Mouse (Mus musculus): ENCODE data around the gene Olfr1353. TPM values are rescaled to one million over a fixed set of nuclear protein-coding genes. Genes with fewer than 3 reads are reported as not detected.
"Not testable (repeated sequence)": the region's sequence is repeated elsewhere in the genome, so short reads cannot be mapped to it uniquely, and the experiment has no call there.

The Olfr1353 gene
- polyA plus RNA-seq (2014; fragmentation: Nextera tagmentation; extraction: Ambion mirVana), result not detected in 2 replicates

- not testable (repeated sequence) for H3K36me3 ChIP-seq (replicated peaks; ENCODE audit: control insufficient read depth, insufficient read depth, low read depth, low read length); H3K4me2 ChIP-seq (ENCODE audit: low read depth, low read length); H3K9me3 ChIP-seq (replicated peaks; ENCODE audit: control insufficient read depth, low read length); H3K27me3 ChIP-seq (ENCODE audit: control insufficient read depth, insufficient read depth, low read length); H3K4me3 ChIP-seq (ENCODE audit: low read depth, low read length); H3K9ac ChIP-seq (replicated peaks; ENCODE audit: low read length); DNase-seq (ENCODE audit: low spot score); ATAC-seq (replicated peaks; ENCODE audit: insufficient number of reproducible peaks, low FRiP score, low TSS enrichment, low read depth); H3K4me1 ChIP-seq (ENCODE audit: control insufficient read depth, insufficient read depth, low read length); H3K27ac ChIP-seq (replicated peaks; ENCODE audit: low read depth, low read length)
These were observed at the start of gene Olfr1353 for GRCm38 (mm10) chr10:78963009-78963408. Gene Olfr1353 (plus strand): TSS chr10:78963309.

DNA sequence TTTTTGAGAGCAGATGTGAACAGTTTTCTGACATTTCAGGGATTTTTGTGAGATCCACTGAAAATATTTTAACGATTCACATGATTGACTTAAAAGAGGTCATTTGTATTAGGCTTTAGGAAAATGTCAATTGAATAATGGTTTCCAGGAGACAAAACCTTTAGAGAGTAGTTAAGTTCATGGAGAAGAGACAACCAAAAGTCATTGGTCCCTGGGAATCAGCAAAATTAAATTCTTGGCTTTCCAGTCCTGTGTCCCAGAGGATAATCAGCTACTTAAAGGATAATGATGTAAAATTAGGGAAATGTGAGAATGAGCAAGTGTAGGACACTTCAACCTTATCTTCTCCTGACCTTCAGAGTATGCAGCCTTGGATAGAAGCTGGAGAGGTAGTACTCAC is 12.8 kb upstream of the Olfr1353 start, which contains the start of gene Olfr8:
TSS of gene Olfr8 (plus strand) at position 301 of the 400 bp plus-strand sequence.
- DNase-seq (ENCODE audit: low spot score); H3K4me1 ChIP-seq (ENCODE audit: control insufficient read depth, insufficient read depth, low read length); H3K27me3 ChIP-seq (ENCODE audit: control insufficient read depth, insufficient read depth, low read length); H3K27ac ChIP-seq (replicated peaks; ENCODE audit: low read depth, low read length); H3K4me2 ChIP-seq (ENCODE audit: low read depth, low read length); H3K36me3 ChIP-seq (replicated peaks; ENCODE audit: control insufficient read depth, insufficient read depth, low read depth, low read length); H3K9ac ChIP-seq (replicated peaks; ENCODE audit: low read length); ATAC-seq (replicated peaks; ENCODE audit: insufficient number of reproducible peaks, low FRiP score, low TSS enrichment, low read depth); H3K4me3 ChIP-seq (ENCODE audit: low read depth, low read length); H3K9me3 ChIP-seq (replicated peaks; ENCODE audit: control insufficient read depth, low read length): not testable (repeated sequence)
- WGBS, result 77% methylated on average over 1 of the region's 1 CpGs

- ATAC-seq (replicated peaks; ENCODE audit: insufficient number of reproducible peaks, low FRiP score, low TSS enrichment, low read depth) (no peak), DNase-seq (ENCODE audit: low spot score) (no peak)
- H3K27ac ChIP-seq (replicated peaks; ENCODE audit: low read depth, low read length), result no peak within 1 kb of the TSS
- no peaks in the 10 kb centered on the region for H3K36me3 ChIP-seq (replicated peaks; ENCODE audit: control insufficient read depth, insufficient read depth, low read depth, low read length)
- no peak within 1 kb of the TSS for H3K9ac ChIP-seq (replicated peaks; ENCODE audit: low read length)
- H3K4me3 ChIP-seq (ENCODE audit: low read depth, low read length), result no peak within 1 kb of the TSS
- H3K9me3 ChIP-seq (replicated peaks; ENCODE audit: control insufficient read depth, low read length), result no peaks in the 10 kb centered on the region
- H3K4me1 ChIP-seq (ENCODE audit: control insufficient read depth, insufficient read depth, low read length), result no peaks in the 10 kb centered on the region
- H3K4me2 ChIP-seq (ENCODE audit: low read depth, low read length), result no peak within 1 kb of the TSS
- no peaks in the 10 kb centered on the region for H3K27me3 ChIP-seq (ENCODE audit: control insufficient read depth, insufficient read depth, low read length)
These were observed 17.6 kb downstream of the Olfr1353 start, which contains the start of gene Olfr1352 for GRCm38 (mm10) chr10:78980750-78981149. Gene Olfr1352 (plus strand): TSS chr10:78981050.

- no peaks in the 10 kb centered on the region for H3K36me3 ChIP-seq (replicated peaks; ENCODE audit: control insufficient read depth, insufficient read depth, low read depth, low read length)
- ATAC-seq (replicated peaks; ENCODE audit: insufficient number of reproducible peaks, low FRiP score, low TSS enrichment, low read depth) (no peak), DNase-seq (ENCODE audit: low spot score) (no peak)
- WGBS, result 78% methylated on average over 1 of the region's 1 CpGs
- H3K9me3 ChIP-seq (replicated peaks; ENCODE audit: control insufficient read depth, low read length), result no peaks in the 10 kb centered on the region
- no peak within 1 kb of the TSS for H3K9ac ChIP-seq (replicated peaks; ENCODE audit: low read length)
- no peak within 1 kb of the TSS for H3K4me2 ChIP-seq (ENCODE audit: low read depth, low read length)
- no peak within 1 kb of the TSS for H3K4me3 ChIP-seq (ENCODE audit: low read depth, low read length)
- H3K27me3 ChIP-seq (ENCODE audit: control insufficient read depth, insufficient read depth, low read length), result no peaks in the 10 kb centered on the region
- H3K4me1 ChIP-seq (ENCODE audit: control insufficient read depth, insufficient read depth, low read length), result no peaks in the 10 kb centered on the region
- no peak within 1 kb of the TSS for H3K27ac ChIP-seq (replicated peaks; ENCODE audit: low read depth, low read length)
These were observed 49.1 kb downstream of the Olfr1353 start, which contains the start of gene Olfr1351 for GRCm38 (mm10) chr10:79012172-79012571. Gene Olfr1351 (plus strand): TSS chr10:79012472.

Other genes starting within 250 kb of the Olfr1353 start
- 0.24 TPM in 1 of 2 replicates, not detected in the other for gene Casp14, start 245.0 kb upstream of the Olfr1353 start, polyA plus RNA-seq (2014; fragmentation: Nextera tagmentation; extraction: Ambion mirVana)
- 0.11 TPM in 1 of 2 replicates, not detected in the other for gene Ccdc105, start 210.2 kb upstream of the Olfr1353 start, polyA plus RNA-seq (2014; fragmentation: Nextera tagmentation; extraction: Ambion mirVana)
- gene Slc1a6, start 182.8 kb upstream of the Olfr1353 start, polyA plus RNA-seq (2014; fragmentation: Nextera tagmentation; extraction: Ambion mirVana), result 1.1 and 1.3 TPM in 2 replicates
- not detected in 2 replicates for gene Olfr1356, start 111.1 kb upstream of the Olfr1353 start, polyA plus RNA-seq (2014; fragmentation: Nextera tagmentation; extraction: Ambion mirVana)
- not detected in 2 replicates for gene Olfr1355, start 87.8 kb upstream of the Olfr1353 start, polyA plus RNA-seq (2014; fragmentation: Nextera tagmentation; extraction: Ambion mirVana)
- gene Olfr1354, start 50.1 kb upstream of the Olfr1353 start, polyA plus RNA-seq (2014; fragmentation: Nextera tagmentation; extraction: Ambion mirVana), result not detected in 2 replicates
- not detected in 2 replicates for gene Olfr8, start 12.7 kb upstream of the Olfr1353 start, polyA plus RNA-seq (2014; fragmentation: Nextera tagmentation; extraction: Ambion mirVana)
- gene Olfr1352, start 17.7 kb downstream of the Olfr1353 start, polyA plus RNA-seq (2014; fragmentation: Nextera tagmentation; extraction: Ambion mirVana), result not detected in 2 replicates
- gene Olfr1351, start 49.2 kb downstream of the Olfr1353 start, polyA plus RNA-seq (2014; fragmentation: Nextera tagmentation; extraction: Ambion mirVana), result not detected in 2 replicates
- not detected in 2 replicates for gene Olfr57, start 65.4 kb downstream of the Olfr1353 start, polyA plus RNA-seq (2014; fragmentation: Nextera tagmentation; extraction: Ambion mirVana)
- 45.8 and 49.2 TPM in 2 replicates for gene 2610008E11Rik, start 134.3 kb downstream of the Olfr1353 start, polyA plus RNA-seq (2014; fragmentation: Nextera tagmentation; extraction: Ambion mirVana)
- gene Vmn2r80, start 185.5 kb downstream of the Olfr1353 start, polyA plus RNA-seq (2014; fragmentation: Nextera tagmentation; extraction: Ambion mirVana), result not detected in 2 replicates